Mouse (Mus musculus) intestine, embryonic 16.5 days (tissue): ENCODE data around the gene Heatr5a. TPM values are rescaled to one million over a fixed set of nuclear protein-coding genes. Genes with fewer than 3 reads are reported as not detected.

Experiments
- ATAC-seq: fragments of 200-750 bp; cut with Nextera tagmentation; 2 replicates; pipeline ENCODE4 v1.8.0; 2017; ENCODE audit warnings: moderate TSS enrichment, moderate library complexity
- H3K27ac ChIP-seq: fragments of 300-500 bp; sonication (generic); 2 replicates; pipeline ENCODE4 v1.5.1; 2014; ENCODE audit warnings: mild to moderate bottlenecking, low read length
- H3K27me3 ChIP-seq: fragments of 300-500 bp; sonication (generic); replicated peaks from 2 replicates; pipeline ENCODE4 v1.6.1; 2014; ENCODE audit warnings: low read length, control low read depth, mixed read lengths; ENCODE audit not compliant: control insufficient read depth, insufficient read depth
- H3K36me3 ChIP-seq: fragments of 300-500 bp; sonication (generic); 2 replicates; pipeline ENCODE4 v1.6.1; 2014; ENCODE audit warnings: low read length, control low read depth; ENCODE audit not compliant: control insufficient read depth, insufficient read depth
- H3K4me1 ChIP-seq: fragments of 300-500 bp; sonication (generic); 2 replicates; pipeline ENCODE4 v1.6.1; 2014; ENCODE audit warnings: low read length, control low read depth, mixed read lengths; ENCODE audit not compliant: control insufficient read depth, insufficient read depth
- H3K4me2 ChIP-seq: fragments of 300-500 bp; sonication (generic); 2 replicates; pipeline ENCODE4 v1.6.1; 2014; ENCODE audit warnings: low read depth, low read length, control low read depth
- H3K4me3 ChIP-seq: fragments of 300-500 bp; sonication (generic); 2 replicates; pipeline ENCODE4 v1.5.1; 2014; ENCODE audit warnings: mild to moderate bottlenecking, low read length
- H3K9ac ChIP-seq: fragments of 300-500 bp; sonication (generic); 2 replicates; pipeline ENCODE4 v1.6.1; 2014; ENCODE audit warnings: low read depth, low read length
- H3K9me3 ChIP-seq: fragments of 300-500 bp; sonication (generic); 2 replicates; pipeline ENCODE4 v1.6.1; 2016; ENCODE audit warnings: low read length, control low read depth; ENCODE audit not compliant: control insufficient read depth
- WGBS: fragments of 180-500 bp; shearing (Covaris S2); extraction: QIAGEN DNeasy Blood & Tissue Kit; methylation state at CpG from one replicate; pipeline ENCODE4 v1.1.7; 2014; 5-methylcytosine and 5-hydroxymethylcytosine counted together
- polyA plus RNA-seq: library from polyadenylated mRNA; unstranded; fragments of >200 nt; fragmentation: Nextera tagmentation; extraction: Ambion mirVana; gene quantifications from 2 replicates; pipeline ENCODE4 v1.2.1, GENCODE M21; 2015

The Heatr5a gene
- polyA plus RNA-seq, 1 experiment from 2014 or later, result 7.7 TPM

GRCm38 (mm10) chr12:51844771-51845256 lies 126.3 kb downstream of the Heatr5a start:
- H3K4me1 ChIP-seq, result peaks cover 5% of the 10 kb centered on the region
- ATAC-seq, result peak; percentile 100
- under 1% methylated on average over 17 of the region's 17 CpGs for WGBS

GRCm38 (mm10) chr12:51843576-51844520 lies 127.3 kb downstream of the Heatr5a start:
- Histone ChIP-seq H3K27me3 (no peaks in the 10 kb centered on the region), H3K4me3 (peak overlapping the region; percentile 45), H3K4me1 (peaks cover 5% of the 10 kb centered on the region), H3K36me3 (no peaks in the 10 kb centered on the region), H3K9ac (peak overlapping the region; percentile 69), H3K9me3 (no peaks in the 10 kb centered on the region), H3K27ac (peak overlapping the region; percentile 84; the same call in 1 of the 2 replicates), H3K4me2 (peak overlapping the region; percentile 55)
- WGBS, result 34% methylated on average over 15 of the region's 15 CpGs
- ATAC-seq, result no peak

More at GRCm38 (mm10) chr12:51844771-51845256, 126.3 kb downstream of the Heatr5a start:
- H3K9ac ChIP-seq, result peak overlapping the region; percentile 69
- H3K27ac ChIP-seq, result peak overlapping the region; percentile 84
- no peaks in the 10 kb centered on the region for H3K9me3 ChIP-seq
- H3K4me2 ChIP-seq, result peak overlapping the region; percentile 55
- no peaks in the 10 kb centered on the region for H3K27me3 ChIP-seq
- H3K36me3 ChIP-seq, result no peaks in the 10 kb centered on the region
- H3K4me3 ChIP-seq, result peak overlapping the region; percentile 45

- Histone ChIP-seq H3K36me3 (no peaks in the 10 kb centered on the region), H3K9ac (no peak overlapping the region), H3K9me3 (no peaks in the 10 kb centered on the region), H3K27me3 (no peaks in the 10 kb centered on the region), H3K4me3 (no peak overlapping the region), H3K4me2 (no peak overlapping the region), H3K27ac (no peak overlapping the region), H3K4me1 (peaks cover 5% of the 10 kb centered on the region)
- no peak for ATAC-seq
- WGBS, result 68% methylated on average over 6 of the region's 6 CpGs
These were observed 128.8 kb downstream of the Heatr5a start for GRCm38 (mm10) chr12:51842081-51842864.

GRCm38 (mm10) chr12:51839856-51840255 lies 131.3 kb downstream of the Heatr5a start:
- no peak overlapping the region for H3K9ac ChIP-seq
- no peak for ATAC-seq
- 85% methylated on average over 1 of the region's 1 CpGs for whole genome bisulfite sequencing
- H3K9me3 ChIP-seq, result no peaks in the 10 kb centered on the region
- H3K4me3 ChIP-seq, result no peak overlapping the region
- H3K27ac ChIP-seq, result no peak overlapping the region
- H3K36me3 ChIP-seq, result no peaks in the 10 kb centered on the region
- peaks cover 5% of the 10 kb centered on the region for H3K4me1 ChIP-seq
- no peak overlapping the region for H3K4me2 ChIP-seq
- H3K27me3 ChIP-seq, result no peaks in the 10 kb centered on the region

GRCm38 (mm10) chr12:51835219-51835618 lies 135.9 kb downstream of the Heatr5a start:
- 67% methylated on average over 3 of the region's 3 CpGs for WGBS
- ATAC-seq, result no peak
- H3K27ac ChIP-seq, result no peak overlapping the region
- no peak overlapping the region for H3K9ac ChIP-seq
- H3K27me3 ChIP-seq, result no peaks in the 10 kb centered on the region
- H3K4me1 ChIP-seq, result peaks cover 3% of the 10 kb centered on the region; the same call in 1 of the 2 replicates
- H3K4me2 ChIP-seq, result no peak overlapping the region
- H3K9me3 ChIP-seq, result no peaks in the 10 kb centered on the region
- H3K4me3 ChIP-seq, result no peak overlapping the region
- H3K36me3 ChIP-seq, result no peaks in the 10 kb centered on the region

- ATAC-seq, result no peak
- 0 out of 2 replicates have a peak, but pooled peaks cover 3% of the 10 kb centered on the region for H3K36me3 ChIP-seq
- no peak overlapping the region for H3K4me2 ChIP-seq
- no peaks in the 10 kb centered on the region for H3K27me3 ChIP-seq
- no peak overlapping the region for H3K27ac ChIP-seq
- H3K9ac ChIP-seq, result no peak overlapping the region
- H3K4me1 ChIP-seq, result peaks cover 14% of the 10 kb centered on the region
- WGBS, result 82% methylated on average over 13 of the region's 13 CpGs
- H3K4me3 ChIP-seq, result no peak overlapping the region
- H3K9me3 ChIP-seq, result no peaks in the 10 kb centered on the region
These were observed 139.2 kb downstream of the Heatr5a start for GRCm38 (mm10) chr12:51831931-51832330.

GRCm38 (mm10) chr12:51831296-51831695 lies 139.8 kb downstream of the Heatr5a start:
- Histone ChIP-seq H3K4me1 (peaks cover 14% of the 10 kb centered on the region), H3K27me3 (no peaks in the 10 kb centered on the region), H3K27ac (no peak overlapping the region), H3K4me3 (no peak overlapping the region), H3K9me3 (no peaks in the 10 kb centered on the region), H3K36me3 (0 out of 2 replicates have a peak, but pooled peaks cover 3% of the 10 kb centered on the region), H3K4me2 (no peak overlapping the region), H3K9ac (no peak overlapping the region)
- WGBS, result 94% methylated on average over 3 of the region's 3 CpGs
- ATAC-seq, result no peak

- Histone ChIP-seq H3K9me3 (no peaks in the 10 kb centered on the region), H3K36me3 (0 out of 2 replicates have a peak, but pooled peaks cover 3% of the 10 kb centered on the region), H3K4me1 (peaks cover 14% of the 10 kb centered on the region), H3K27me3 (no peaks in the 10 kb centered on the region), H3K4me3 (peak overlapping the region; percentile 98), H3K4me2 (peak overlapping the region; percentile 61), H3K27ac (no peak overlapping the region), H3K9ac (peak overlapping the region; percentile 100; the same call in 1 of the 2 replicates)
- ATAC-seq, result no peak
- 88% methylated on average over 1 of the region's 1 CpGs for WGBS
These were observed 140.4 kb downstream of the Heatr5a start for GRCm38 (mm10) chr12:51830671-51831070.

- Histone ChIP-seq H3K27ac (peak overlapping the region; percentile 100), H3K9ac (peak overlapping the region; percentile 100), H3K4me2 (peak overlapping the region; percentile 61), H3K9me3 (no peaks in the 10 kb centered on the region), H3K4me1 (peaks cover 14% of the 10 kb centered on the region), H3K27me3 (no peaks in the 10 kb centered on the region), H3K36me3 (peaks cover 7% of the 10 kb centered on the region), H3K4me3 (peak overlapping the region; percentile 98)
- ATAC-seq, result peak; percentile 21; the same call in 1 of the 2 replicates
- 2% methylated on average over 12 of the region's 12 CpGs for WGBS
These were observed 141.1 kb downstream of the Heatr5a start for GRCm38 (mm10) chr12:51830077-51830402.
